Mouse (Mus musculus): ENCODE results near the gene Rfpl4b.
A peak's percentile ranks its signal among the peaks of the same experiment; 100 is the strongest.
"Not testable (repeated sequence)": the region's sequence is repeated elsewhere in the genome, so short reads cannot be mapped to it uniquely, and the experiment has no call there.

Gene Rfpl4b

DNA sequence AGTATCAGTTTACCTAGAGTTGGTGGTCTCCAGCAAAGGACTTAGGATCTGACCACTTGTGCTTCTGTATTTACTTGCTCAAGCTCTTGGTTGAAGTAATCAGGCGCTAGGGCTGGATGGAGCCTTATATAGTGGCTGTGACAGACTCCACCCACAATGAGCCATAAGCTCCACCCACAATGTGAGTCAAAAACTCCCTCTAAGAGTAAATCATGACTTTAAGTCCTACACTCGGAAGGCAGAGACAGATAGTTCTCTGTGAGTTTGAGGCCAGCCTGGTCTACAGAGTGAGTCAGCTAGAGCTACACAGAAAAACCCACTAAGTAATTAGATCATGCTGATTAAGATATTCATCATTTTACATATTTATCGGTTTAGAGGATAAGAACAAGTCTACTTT lies at the start of gene Rfpl4b:
Gene Rfpl4b, minus strand, starts transcription at position 101 of the 400 bp plus-strand sequence.
- no peak for ATAC-seq (ENCODE audit: insufficient number of reproducible peaks, low FRiP score, low TSS enrichment)

DNA sequence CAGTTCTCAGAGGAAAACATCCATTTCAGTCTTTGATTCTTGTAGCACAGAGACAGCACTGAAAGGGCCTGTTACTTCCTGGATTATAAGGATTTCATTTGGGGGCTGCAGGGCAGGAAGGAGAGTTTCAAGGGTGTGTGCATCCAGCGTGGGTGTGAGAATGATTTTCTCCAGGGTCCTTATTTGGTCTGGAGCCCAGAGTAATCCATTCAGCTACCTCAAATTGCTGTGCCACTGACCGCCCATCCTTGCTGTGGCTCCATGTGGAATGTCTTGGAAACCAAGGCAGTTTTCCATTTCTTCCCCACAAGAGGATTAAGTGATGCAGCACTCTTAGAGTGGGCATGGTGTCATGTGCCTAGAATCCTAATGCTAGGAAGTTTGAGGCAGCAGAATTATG lies 33.6 kb upstream of the Rfpl4b start:
- ATAC-seq (ENCODE audit: insufficient number of reproducible peaks, low FRiP score, low TSS enrichment) = no peak

DNA sequence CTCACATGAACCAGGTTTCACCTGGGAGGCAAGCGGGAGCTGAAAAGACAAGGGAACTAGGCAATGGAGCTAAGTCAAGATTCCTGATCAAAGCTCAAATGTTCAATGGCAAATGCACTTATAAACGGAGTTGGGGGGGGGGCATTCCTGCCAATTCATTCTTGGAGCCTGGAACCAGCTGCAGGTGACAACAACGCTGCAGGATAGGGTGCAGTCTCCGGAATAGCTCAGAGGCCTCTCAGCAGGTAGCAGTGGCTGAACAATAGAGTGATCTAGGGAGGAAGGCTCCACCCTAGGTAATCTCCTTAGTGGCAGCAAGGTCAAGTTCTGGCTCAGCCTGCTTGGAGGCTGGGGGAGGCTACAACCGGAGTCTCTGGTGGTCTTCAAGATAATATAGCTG lies 28.4 kb upstream of the Rfpl4b start:
- ATAC-seq (ENCODE audit: insufficient number of reproducible peaks, low FRiP score, low TSS enrichment) = not testable (repeated sequence)

DNA sequence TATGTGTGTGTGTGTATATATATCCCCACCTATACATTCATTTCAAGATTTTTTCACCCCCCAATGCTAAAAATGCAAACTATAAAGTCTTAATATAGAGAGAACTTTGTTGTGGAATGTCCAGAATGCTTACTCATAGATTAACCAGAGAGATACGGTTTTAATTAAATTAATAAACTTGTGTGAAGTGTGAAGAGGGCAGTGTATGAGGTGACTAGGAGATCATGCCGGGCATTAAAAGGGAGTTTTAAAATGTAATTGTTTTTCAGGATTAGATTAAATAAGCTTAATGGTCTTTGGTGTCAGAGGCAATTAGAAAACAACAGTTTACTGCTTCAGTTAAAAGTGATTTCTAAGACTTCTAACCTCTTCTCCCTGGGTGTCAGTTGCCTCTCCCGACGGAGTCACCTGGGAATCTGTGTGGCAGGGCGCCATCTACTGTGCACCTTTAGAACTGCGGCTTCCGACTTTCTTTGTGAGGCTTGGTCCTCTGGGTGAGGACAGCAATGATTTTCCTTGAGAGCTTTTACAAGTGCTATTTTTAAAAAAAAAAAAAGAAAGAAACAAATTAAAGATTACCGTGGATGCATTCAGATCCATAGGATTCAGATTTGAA lies 27.4 kb upstream of the Rfpl4b start:
- ATAC-seq (ENCODE audit: insufficient number of reproducible peaks, low FRiP score, low TSS enrichment) = peak; percentile 83

DNA sequence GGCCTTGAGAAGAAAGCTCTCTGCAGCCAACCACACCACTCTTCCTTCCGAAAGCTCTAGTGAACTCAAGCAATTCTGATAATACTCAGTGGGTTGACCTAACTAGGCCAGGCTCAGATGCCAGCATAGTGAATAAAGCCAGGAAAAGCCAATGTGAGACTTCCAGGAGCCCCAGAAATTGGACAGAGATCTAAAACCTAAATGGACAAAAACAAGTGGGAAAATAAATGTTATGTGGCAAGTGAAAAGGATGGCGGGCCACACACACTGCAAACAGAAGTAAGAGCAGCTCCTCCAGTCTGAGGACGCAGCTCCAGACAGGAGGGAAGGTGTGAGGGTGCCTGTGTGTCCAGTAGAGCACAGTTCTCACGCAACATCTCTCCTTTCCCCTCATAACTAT lies 26.7 kb upstream of the Rfpl4b start:
- ATAC-seq (ENCODE audit: insufficient number of reproducible peaks, low FRiP score, low TSS enrichment) = no peak

DNA sequence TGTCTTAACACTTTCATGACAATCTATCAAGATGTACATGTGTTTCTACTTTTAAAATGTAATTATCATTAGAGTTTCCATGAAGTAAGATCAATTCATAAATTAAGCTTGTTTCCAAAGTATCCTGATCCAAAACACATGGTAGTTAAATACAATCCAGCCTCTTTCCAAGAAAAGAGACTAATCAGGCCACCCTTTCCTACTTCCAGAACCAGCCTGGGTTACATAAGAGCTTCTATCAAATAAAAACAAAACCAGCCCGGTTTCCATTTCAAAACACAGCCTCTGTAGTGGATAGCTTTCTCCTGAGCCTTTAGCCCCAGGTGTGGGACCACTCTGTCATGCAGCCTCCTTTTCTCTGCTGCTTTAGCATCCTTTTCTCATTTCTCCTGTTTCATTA lies 2.2 kb upstream of the Rfpl4b start:
- ATAC-seq (ENCODE audit: insufficient number of reproducible peaks, low FRiP score, low TSS enrichment) = no peak

DNA sequence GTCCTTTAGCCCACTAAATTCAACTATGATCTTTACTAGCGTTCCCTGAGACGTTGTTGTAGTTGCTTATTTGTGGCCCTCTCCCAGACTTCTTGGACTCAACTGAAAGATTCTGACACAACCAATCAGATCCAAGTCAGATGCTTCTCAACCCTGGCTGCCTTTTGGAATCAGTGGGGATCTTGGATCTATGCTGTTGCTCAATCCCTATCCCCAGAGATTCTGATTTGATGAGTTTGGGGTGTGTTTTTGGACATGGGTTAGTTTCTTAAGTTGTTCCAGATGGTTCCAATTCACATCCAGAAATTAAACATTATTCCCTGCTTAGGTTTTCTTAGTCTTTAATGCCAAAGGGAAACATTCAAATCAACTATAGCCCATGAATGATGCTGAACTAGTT lies 15.5 kb downstream of the Rfpl4b start:
- no peak for ATAC-seq (ENCODE audit: insufficient number of reproducible peaks, low FRiP score, low TSS enrichment)

DNA sequence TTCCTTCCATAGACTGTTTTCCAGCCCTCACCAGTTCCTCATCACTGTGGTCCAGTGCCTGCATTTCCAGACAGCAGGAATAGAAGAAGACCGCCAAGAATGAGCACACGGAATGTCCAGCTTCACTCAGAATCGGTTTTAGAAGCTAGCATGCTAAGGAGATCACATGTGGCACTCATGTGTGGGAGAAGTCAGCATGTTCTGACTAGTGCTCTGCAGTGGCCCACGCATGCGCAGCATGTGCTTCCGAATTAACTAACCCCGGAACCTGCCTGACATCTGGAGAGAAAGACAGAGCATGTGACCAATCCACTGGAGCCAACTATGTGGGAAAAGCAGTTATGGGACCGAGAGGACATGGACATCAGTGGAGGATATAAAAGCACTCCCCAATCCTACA lies 17.5 kb downstream of the Rfpl4b start:
- ATAC-seq (ENCODE audit: insufficient number of reproducible peaks, low FRiP score, low TSS enrichment) = no peak

DNA sequence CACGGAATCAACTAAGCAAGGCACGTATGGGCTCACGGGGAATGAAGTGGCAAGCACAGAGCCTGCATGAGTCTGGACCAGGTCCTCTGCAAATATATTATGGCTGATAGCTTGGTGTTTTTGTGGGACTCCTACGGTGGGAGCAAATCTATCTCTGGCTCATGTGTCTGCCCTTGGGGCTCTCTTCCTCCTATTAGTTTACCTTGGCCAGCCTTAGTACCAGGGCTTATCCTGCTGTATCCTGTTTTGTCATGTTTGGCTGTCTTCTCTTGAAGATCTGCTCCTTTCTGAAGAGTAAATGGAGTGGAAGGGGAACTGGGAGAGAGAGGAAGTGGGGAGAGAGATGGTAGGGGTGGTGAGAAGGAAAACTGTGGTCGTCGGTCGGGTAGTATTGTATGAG lies 18.3 kb downstream of the Rfpl4b start:
- no peak for ATAC-seq (ENCODE audit: insufficient number of reproducible peaks, low FRiP score, low TSS enrichment)

DNA sequence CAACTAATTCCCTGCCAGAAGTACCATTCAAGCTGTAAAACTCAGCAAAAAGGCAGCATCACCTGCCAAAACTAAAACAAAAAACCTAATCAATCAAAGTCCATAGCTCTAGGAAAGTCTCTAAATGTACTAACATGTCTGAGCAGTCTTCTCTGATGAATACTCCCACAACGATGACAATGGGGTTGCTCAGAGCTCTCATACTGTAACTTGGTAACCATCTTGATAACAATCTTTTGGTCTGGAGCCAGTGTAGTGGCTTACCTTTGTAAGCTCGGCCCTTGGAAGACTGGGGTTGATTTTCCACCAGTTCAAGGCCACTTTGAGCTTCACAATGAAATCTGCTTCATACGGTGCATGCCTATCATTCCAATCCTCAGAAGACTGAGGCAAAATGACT lies 33.0 kb downstream of the Rfpl4b start:
- no peak for ATAC-seq (ENCODE audit: insufficient number of reproducible peaks, low FRiP score, low TSS enrichment)
